Mouse (Mus musculus): ENCODE measurements around the gene Angptl7. TPM values are rescaled to one million over a fixed set of nuclear protein-coding genes. Genes with fewer than 3 reads are reported as not detected.

Angptl7 gene
- total and polyA plus RNA-seq, 2 experiments from 2014 or later, result 4.9 to 8.9 TPM

DNA sequence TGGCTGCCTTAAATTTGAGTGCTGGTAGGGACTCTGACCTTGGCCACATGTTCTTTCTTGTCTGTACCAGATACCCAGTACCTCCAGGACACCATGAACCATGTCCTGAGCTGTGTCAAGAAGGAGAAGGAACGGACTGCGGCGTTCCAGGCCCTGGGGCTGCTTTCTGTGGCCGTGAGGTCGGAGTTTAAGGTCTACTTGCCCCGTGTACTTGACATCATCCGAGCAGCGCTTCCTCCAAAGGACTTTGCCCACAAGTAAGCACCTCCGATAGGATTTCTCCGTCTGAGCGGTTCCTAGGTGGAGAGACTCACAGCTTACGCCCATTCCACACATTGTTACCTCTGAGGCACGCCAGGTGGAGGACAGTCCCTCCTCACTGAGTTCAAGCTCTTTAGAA is 37.5 kb downstream of the Angptl7 start:
- no peaks in the 10 kb centered on the region for H3K4me1 ChIP-seq (ENCODE audit: control insufficient read depth, insufficient read depth)
- H3K27ac ChIP-seq (ENCODE audit: low read depth), result no peak overlapping the region
- TF ChIP-seq CTCF (IDR thresholded peaks at IDR 0.05; ENCODE audit: low read depth) (no peak), EP300 (IDR thresholded peaks at IDR 0.05; ENCODE audit: low read depth) (no peak)
- ATAC-seq (ENCODE audit: insufficient read depth, low read depth) (no peak), DNase-seq (ENCODE audit: low spot score) (no peak)
- WGBS, result 97% methylated on average over 13 of the region's 13 CpGs
- H3K9me3 ChIP-seq (replicated peaks; ENCODE audit: control insufficient read depth, low read length), result no peaks in the 10 kb centered on the region
- H3K36me3 ChIP-seq (replicated peaks; ENCODE audit: control insufficient read depth, insufficient read depth, low read length), result peaks cover 92% of the 10 kb centered on the region
- no peak overlapping the region for H3K4me3 ChIP-seq (ENCODE audit: low read depth, low read length)
- no peaks in the 10 kb centered on the region for H3K27me3 ChIP-seq (ENCODE audit: control insufficient read depth, insufficient read depth, low read length)
- H3K4me2 ChIP-seq (ENCODE audit: low read depth, low read length), result no peak overlapping the region
- no peak overlapping the region for H3K9ac ChIP-seq (replicated peaks; ENCODE audit: low read depth, low read length)

DNA sequence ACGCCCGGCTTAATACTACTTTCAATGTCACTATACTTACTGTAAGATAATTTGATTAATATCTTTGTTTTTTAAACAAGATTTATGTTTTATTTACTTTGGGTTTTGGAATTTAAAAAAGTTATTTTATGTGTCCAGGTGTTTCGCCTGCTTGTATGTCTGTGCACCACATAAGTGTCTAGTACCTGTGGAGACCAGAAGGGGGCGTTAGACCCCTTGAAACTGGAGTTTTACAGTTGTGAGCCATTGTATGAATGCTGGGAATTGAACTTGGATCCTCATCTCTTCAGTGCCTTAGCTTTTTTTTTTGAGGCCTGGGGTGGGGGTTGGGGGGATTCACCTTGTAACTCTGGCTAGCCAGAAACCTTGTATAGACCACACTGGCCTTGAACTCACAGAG is 38.5 kb downstream of the Angptl7 start:
- Histone ChIP-seq H3K27ac (ENCODE audit: low read depth) (no peak overlapping the region), H3K9ac (replicated peaks; ENCODE audit: low read depth, low read length) (no peak overlapping the region), H3K9me3 (replicated peaks; ENCODE audit: control insufficient read depth, low read length) (no peaks in the 10 kb centered on the region), H3K4me2 (ENCODE audit: low read depth, low read length) (no peak overlapping the region), H3K27me3 (ENCODE audit: control insufficient read depth, insufficient read depth, low read length) (no peaks in the 10 kb centered on the region), H3K4me3 (ENCODE audit: low read depth, low read length) (no peak overlapping the region), H3K4me1 (ENCODE audit: control insufficient read depth, insufficient read depth) (no peaks in the 10 kb centered on the region), H3K36me3 (replicated peaks; ENCODE audit: control insufficient read depth, insufficient read depth, low read length) (peaks cover 94% of the 10 kb centered on the region)
- ATAC-seq (ENCODE audit: insufficient read depth, low read depth), result no peak
- 82% methylated on average over 4 of the region's 4 CpGs for WGBS
- TF ChIP-seq EP300 (IDR thresholded peaks at IDR 0.05; ENCODE audit: low read depth) (no peak), CTCF (IDR thresholded peaks at IDR 0.05; ENCODE audit: low read depth) (no peak)
- no peak for DNase-seq (ENCODE audit: low spot score)

DNA sequence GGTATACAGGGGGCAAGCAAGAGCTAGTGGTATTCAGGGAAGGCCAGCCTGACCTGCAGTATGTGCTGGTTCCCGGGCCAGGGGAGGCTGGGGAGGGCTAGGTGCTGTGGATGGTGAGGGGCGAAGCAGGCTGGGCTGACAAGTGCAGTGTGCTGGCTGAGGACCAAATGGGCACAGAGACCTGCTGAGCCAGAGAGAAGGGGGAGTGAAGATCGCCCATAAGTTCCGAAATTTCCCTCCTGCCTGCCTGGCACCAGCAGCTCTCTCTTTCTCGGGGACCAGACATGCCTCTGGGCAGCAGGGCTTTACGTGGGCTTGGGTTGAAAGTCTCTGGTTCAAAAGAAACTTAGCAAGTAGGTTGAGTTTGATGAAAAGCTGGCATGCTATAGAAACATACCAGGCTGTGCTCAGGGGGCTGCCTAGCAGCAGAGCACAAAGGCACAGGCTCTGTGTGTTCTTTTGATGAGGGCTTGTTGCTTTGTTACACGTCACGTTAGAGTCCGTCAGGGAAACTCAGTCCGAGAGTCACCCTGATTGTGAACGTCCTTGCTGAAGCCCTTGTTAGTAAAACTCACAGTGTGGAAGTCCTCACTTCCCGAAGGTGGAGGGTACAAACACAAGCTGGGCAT is 39.5 kb downstream of the Angptl7 start:
- H3K27ac ChIP-seq (ENCODE audit: low read depth), result no peak overlapping the region
- H3K4me3 ChIP-seq (ENCODE audit: low read depth, low read length), result no peak overlapping the region
- no peak overlapping the region for H3K4me2 ChIP-seq (ENCODE audit: low read depth, low read length)
- H3K4me1 ChIP-seq (ENCODE audit: control insufficient read depth, insufficient read depth), result no peaks in the 10 kb centered on the region
- ATAC-seq (ENCODE audit: insufficient read depth, low read depth) (no peak), DNase-seq (ENCODE audit: low spot score) (no peak)
- H3K9me3 ChIP-seq (replicated peaks; ENCODE audit: control insufficient read depth, low read length), result no peaks in the 10 kb centered on the region
- 76% methylated on average over 12 of the region's 12 CpGs for WGBS
- H3K36me3 ChIP-seq (replicated peaks; ENCODE audit: control insufficient read depth, insufficient read depth, low read length), result peaks cover 94% of the 10 kb centered on the region
- no peak overlapping the region for H3K9ac ChIP-seq (replicated peaks; ENCODE audit: low read depth, low read length)
- H3K27me3 ChIP-seq (ENCODE audit: control insufficient read depth, insufficient read depth, low read length), result no peaks in the 10 kb centered on the region
- no peak for TF ChIP-seq EP300 (IDR thresholded peaks at IDR 0.05; ENCODE audit: low read depth)

DNA sequence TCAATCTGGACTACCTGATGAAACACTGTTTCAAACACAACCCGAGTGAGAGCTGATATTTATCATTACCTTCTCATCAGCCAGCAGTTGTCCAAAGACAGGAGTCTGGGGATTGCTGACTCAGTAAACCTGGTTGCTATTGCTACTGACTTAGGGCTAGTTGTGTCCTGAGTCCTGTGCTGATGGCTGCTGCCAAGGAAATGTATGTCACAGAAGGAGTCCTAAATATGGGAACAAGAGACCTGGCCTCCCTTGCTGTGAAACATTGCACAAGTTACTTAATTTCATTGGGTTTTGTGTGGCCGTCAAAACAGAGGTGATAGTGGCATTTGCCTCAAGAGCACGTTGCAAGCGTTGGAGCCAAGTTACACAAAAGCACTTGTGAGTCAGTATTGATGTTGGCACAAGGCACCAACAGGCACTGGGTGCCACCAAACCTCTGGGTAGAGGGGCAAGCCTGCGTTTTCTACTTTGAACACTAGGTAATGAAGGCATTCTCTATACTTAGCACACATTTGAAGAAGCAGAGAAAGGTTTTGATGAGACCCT is 44.7 kb downstream of the Angptl7 start:
- H3K36me3 ChIP-seq (replicated peaks; ENCODE audit: control insufficient read depth, insufficient read depth, low read length), result peaks cover 83% of the 10 kb centered on the region
- no peak overlapping the region for H3K4me3 ChIP-seq (ENCODE audit: low read depth, low read length)
- DNase-seq (ENCODE audit: low spot score) (no peak), ATAC-seq (ENCODE audit: insufficient read depth, low read depth) (no peak)
- no peak overlapping the region for H3K9ac ChIP-seq (replicated peaks; ENCODE audit: low read depth, low read length)
- whole genome bisulfite sequencing, result 79% methylated on average over 5 of the region's 5 CpGs
- H3K4me1 ChIP-seq (ENCODE audit: control insufficient read depth, insufficient read depth), result no peaks in the 10 kb centered on the region
- H3K9me3 ChIP-seq (replicated peaks; ENCODE audit: control insufficient read depth, low read length), result no peaks in the 10 kb centered on the region
- TF ChIP-seq CTCF (IDR thresholded peaks at IDR 0.05; ENCODE audit: low read depth), result no peak
- TF ChIP-seq EP300 (IDR thresholded peaks at IDR 0.05; ENCODE audit: low read depth), result no peak
- H3K4me2 ChIP-seq (ENCODE audit: low read depth, low read length), result no peak overlapping the region
- H3K27me3 ChIP-seq (ENCODE audit: control insufficient read depth, insufficient read depth, low read length), result no peaks in the 10 kb centered on the region
- no peak overlapping the region for H3K27ac ChIP-seq (ENCODE audit: low read depth)

DNA sequence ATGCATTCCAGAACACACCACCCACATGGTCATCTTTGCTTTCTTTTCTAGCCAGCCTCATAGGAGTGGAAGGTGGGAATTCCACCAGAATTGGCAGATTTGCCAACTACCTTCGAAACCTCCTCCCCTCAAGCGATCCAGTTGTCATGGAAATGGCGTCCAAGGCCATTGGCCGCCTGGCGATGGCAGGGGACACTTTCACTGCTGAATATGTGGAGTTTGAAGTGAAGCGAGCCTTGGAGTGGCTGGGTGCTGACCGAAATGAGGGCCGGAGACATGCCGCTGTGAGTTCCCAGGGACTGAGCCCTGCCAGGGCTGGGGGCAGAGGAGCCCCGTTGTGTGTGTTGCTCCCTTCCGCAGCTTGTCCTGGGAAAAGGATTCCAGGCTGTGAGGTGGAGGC is 46.6 kb downstream of the Angptl7 start:
- 89% methylated on average over 11 of the region's 11 CpGs for WGBS
- no peak overlapping the region for H3K9ac ChIP-seq (replicated peaks; ENCODE audit: low read depth, low read length)
- peaks cover 68% of the 10 kb centered on the region for H3K36me3 ChIP-seq (replicated peaks; ENCODE audit: control insufficient read depth, insufficient read depth, low read length)
- TF ChIP-seq EP300 (IDR thresholded peaks at IDR 0.05; ENCODE audit: low read depth), result no peak
- TF ChIP-seq CTCF (IDR thresholded peaks at IDR 0.05; ENCODE audit: low read depth), result no peak
- no peak for DNase-seq (ENCODE audit: low spot score)
- no peak overlapping the region for H3K4me2 ChIP-seq (ENCODE audit: low read depth, low read length)
- peaks cover 7% of the 10 kb centered on the region; the same call in 1 of the 2 replicates for H3K4me1 ChIP-seq (ENCODE audit: control insufficient read depth, insufficient read depth)
- ATAC-seq (ENCODE audit: insufficient read depth, low read depth), result no peak
- no peaks in the 10 kb centered on the region for H3K9me3 ChIP-seq (replicated peaks; ENCODE audit: control insufficient read depth, low read length)
- H3K27ac ChIP-seq (ENCODE audit: low read depth), result no peak overlapping the region
- no peaks in the 10 kb centered on the region for H3K27me3 ChIP-seq (ENCODE audit: control insufficient read depth, insufficient read depth, low read length)
- no peak overlapping the region for H3K4me3 ChIP-seq (ENCODE audit: low read depth, low read length)

DNA sequence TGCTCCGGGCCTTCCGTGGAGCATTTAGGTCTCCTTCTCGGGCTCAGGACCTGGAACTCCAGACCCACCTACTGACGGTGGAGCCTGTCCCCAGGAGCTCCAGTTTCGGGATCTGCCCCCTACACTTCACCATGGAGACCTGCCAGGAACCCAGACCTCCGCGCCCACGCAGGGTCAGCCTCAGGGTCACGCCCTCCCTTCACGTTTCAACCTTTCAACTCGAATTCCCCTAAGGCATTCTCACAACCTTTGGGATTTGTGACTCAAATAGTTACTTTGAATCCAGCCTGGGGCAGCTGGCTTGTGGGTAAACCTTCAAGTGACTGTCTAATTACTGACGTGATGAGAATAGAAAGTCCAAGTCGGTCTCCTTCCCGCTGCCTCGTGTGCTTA is 51.4 kb downstream of the Angptl7 start:
- Histone ChIP-seq H3K27me3 (ENCODE audit: control insufficient read depth, insufficient read depth, low read length) (no peaks in the 10 kb centered on the region), H3K36me3 (replicated peaks; ENCODE audit: control insufficient read depth, insufficient read depth, low read length) (peaks cover 19% of the 10 kb centered on the region), H3K4me3 (ENCODE audit: low read depth, low read length) (peak overlapping the region; percentile 81), H3K9ac (replicated peaks; ENCODE audit: low read depth, low read length) (peak overlapping the region; percentile 80), H3K4me1 (ENCODE audit: control insufficient read depth, insufficient read depth) (peaks cover 18% of the 10 kb centered on the region), H3K9me3 (replicated peaks; ENCODE audit: control insufficient read depth, low read length) (no peaks in the 10 kb centered on the region), H3K27ac (ENCODE audit: low read depth) (peak overlapping the region; percentile 76), H3K4me2 (ENCODE audit: low read depth, low read length) (peak overlapping the region; percentile 79)
- 0% methylated on average over 15 of the region's 15 CpGs for WGBS
- TF ChIP-seq EP300 (IDR thresholded peaks at IDR 0.05; ENCODE audit: low read depth) (no peak), CTCF (IDR thresholded peaks at IDR 0.05; ENCODE audit: low read depth) (no peak)
- ATAC-seq (ENCODE audit: insufficient read depth, low read depth) (peak; percentile 13; the same call in 1 of the 2 replicates), DNase-seq (ENCODE audit: low spot score) (peak; percentile 43)

All from heart, postnatal 0 days (tissue).